Mouse (Mus musculus) T-cell, adult 2 months (primary cell): ENCODE results near the gene Fbxw10.

Source experiments
- DNase-seq: peaks from one replicate; pipeline ENCODE4 v3.0.0; 2022; ENCODE audit warnings: low spot score

Gene Fbxw10

GRCm38 (mm10) chr11:62844562-62844961 is 2.3 kb upstream of the Fbxw10 start:
- no peak for DNase-seq

DNA sequence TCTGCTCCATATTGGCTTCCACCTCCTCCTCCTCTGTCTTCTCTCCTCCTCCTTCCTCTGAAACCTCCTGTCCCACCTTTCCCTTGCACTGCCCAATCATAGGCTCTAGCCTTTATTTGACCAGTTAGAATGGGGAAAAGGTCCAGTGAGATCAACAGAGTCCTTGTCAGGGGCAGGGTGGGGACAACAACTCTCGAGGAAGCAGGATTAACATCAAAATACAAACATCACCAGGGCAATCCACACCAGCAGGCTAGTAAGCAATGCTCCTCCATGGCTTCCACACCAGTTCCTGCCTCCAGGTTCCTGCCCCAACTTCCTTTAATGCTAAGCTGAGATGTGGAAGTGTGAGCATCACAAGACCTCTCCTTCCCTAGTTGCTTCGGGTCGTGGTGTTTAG is 1.1 kb upstream of the Fbxw10 start:
- no peak for DNase-seq

DNA sequence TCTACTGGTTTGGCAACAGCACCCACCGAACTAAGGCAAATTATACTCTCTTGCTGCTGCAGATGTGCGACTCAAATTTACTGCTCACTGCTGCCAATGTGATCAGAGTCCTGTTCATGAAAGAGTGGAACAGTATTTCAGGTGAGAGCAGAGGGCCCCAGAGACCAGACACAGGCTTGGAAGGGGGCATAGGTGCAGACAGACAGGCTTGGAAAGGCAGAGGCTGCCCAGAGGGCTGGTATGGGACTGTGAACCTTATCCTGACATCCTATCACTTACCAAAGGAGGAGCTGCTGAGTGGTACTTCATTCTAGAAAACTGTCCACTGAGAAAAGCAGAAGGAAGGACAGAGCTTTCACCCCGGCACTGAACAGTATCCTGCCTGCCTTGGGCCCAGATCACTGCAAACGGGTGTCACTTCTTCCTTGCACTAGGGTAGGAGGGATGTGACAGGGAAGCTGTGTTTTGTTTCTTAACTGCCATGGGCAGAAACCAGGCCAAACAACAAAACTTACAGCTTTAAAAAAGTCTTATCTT is 854 bp downstream of the Fbxw10 start:
- DNase-seq, result no peak

DNA sequence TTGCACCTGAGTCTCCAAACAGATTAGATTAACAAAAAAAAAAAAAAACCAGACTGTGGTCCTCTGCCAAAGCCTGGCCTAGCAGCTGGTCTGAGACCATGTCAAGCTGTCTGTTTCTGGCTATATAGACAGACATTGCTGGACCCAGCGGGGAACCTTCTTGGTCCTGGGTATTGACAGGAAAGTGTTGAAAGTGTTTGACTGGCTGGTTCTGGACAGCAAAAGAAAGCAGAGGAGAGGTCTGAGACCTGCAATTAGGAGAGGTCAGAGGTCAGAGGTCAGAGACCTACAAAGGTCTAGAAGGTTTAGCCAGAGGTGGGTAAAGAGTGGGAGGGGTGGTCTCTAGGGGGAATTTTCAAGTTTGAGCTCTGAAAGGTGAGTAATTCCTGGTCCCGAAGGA is 1.4 kb downstream of the Fbxw10 start:
- DNase-seq, result no peak

GRCm38 (mm10) chr11:62851199-62851598 is 4.3 kb downstream of the Fbxw10 start:
- DNase-seq, result no peak

DNA sequence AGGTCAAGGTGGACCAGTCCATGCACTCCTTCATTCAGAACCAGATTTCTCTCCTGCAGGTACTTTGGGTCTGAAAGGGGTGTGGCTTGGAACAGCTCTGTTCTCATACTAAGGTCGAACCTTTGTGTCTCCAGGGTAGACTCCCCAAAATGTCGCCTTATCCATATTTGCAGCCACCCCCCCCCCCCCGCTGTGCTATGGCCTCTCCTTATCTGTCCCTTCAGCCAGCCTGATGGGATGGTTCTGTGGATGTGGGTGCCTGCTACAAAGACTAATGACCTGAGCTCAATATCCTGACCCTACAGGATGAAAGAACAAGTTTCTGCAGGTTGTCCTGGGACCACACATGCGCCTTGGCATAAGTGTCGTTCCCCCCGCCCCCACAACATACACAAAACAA is 6.5 kb downstream of the Fbxw10 start:
- no peak for DNase-seq

DNA sequence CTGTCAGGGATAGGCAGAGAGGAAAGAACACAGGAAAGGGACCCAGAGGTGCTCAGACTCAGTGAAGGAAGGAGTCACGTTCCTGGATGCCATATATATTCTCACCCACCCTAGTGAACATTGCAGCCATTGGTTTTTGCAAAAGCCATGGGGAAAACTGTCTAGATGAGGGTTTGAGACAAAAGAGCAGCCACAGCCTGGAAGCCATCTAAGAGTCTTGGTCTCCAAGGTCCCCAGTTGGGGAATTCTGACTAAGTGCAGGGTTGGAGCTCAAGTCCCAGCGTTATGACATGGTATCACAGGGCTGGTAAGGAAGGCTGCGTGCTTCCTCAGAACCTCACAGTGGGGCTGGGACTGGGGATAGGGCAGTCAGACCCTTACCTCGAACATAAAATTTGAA is 18.7 kb downstream of the Fbxw10 start:
- DNase-seq, result no peak

- no peak for DNase-seq
Observed at GRCm38 (mm10) chr11:62866685-62867084, 19.8 kb downstream of the Fbxw10 start.

DNA sequence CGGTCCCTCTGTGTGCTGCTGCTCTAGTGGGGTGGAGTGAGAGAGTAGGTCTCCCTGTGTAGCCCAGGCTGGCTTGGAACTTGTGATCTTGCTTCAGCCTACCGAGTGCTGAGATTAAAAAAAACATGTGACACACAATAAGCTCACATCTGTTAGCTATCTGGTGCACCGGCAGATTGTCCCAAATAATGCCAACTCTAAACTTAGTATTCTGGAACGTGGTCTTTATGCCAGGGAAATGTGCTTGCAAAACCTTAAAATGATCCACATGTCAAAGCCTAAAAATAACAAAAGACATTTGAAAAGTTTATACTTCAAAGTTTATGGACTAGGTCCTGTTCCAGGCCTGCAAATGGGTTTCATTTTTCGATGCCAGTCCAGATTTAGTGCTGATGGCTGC is 22.3 kb downstream of the Fbxw10 start:
- DNase-seq, result no peak

DNA sequence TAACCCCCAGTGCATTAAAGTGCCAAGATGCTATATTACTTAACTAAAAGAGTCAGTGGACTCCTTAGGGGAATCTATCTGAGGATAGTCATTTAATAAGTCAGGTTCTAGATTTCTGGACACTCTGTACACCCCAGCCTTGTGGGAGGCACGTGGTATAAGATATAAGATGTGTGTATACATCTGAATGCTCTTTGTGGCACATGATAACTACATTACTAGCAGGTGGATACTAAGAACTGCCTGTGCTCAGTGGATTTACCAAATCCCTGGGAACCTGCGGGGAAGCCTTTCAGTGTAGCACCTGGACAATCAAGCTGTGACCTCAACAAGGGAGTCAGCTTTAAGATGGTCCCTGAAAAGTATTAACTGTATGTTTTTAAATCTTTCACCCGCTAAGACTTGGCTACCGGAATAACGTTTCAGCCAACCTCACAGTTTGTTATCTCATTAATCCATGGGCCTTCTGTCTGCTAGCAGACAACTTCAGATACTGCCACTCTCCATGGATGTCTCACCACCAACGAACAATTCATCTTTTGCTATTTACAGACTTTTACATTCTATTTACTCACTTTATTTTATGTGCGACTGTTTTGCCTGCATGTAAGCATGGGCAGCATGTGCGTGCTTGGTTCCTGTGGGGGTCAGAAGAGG is 23.0 kb downstream of the Fbxw10 start:
- DNase-seq, result no peak

DNA sequence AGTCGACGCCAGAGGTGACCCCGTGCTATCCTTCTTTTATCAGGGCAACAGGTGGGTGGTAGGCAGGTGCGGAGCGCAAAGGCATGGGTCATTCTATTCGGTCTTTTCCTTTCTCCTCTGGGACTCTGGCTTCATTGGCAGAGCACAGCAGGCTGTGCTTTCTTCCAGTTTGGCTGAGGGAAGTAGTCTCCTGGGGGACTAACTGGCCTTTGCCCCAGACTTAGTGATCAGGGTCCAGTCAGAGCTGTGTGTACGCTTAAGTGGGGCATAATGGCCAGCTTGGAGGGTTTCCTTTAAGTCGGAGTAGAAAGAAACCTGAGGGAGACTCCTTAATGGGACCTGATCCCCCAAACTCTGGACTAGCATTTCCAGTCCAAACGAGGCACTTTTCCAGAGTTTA is 26.6 kb downstream of the Fbxw10 start:
- no peak for DNase-seq

DNA sequence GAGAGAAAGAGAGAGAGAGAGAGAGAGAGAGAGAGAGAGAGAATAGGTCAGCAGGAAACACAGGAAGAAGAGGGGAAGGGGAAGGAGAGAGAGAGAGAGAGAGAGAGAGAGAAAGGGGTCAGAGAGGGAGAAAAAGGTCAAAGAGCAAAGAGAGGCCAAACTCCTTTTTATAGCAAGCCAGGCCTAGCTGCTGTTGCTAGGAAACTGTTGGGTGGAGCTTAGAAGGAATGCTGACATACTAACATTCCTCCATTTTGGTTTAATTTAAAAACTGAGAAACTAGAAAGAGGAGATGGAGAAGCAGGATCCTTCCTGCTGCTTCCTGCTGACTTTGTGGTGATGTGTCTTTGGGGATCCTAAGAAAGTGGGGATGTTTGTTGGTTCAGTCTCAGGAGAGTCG is 28.8 kb downstream of the Fbxw10 start:
- no peak for DNase-seq

DNA sequence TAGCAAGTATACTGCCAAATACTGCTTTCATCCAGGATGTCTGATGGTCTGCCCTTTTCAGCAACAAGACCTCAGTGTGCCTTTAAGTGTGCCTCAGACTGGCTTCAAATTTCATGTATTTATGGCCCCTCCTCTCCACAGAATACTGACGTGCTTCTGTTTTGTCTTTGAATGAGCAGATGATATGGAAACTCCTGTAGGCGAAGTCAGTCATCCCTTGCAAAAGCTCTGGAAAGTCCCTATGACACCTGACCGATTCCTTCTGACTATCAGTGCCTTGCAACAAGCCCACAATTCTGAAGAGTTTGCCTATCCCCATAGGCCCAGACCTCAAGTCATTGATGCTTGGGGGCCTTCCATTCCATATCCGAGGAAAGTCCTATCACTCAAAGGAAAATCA is 29.6 kb downstream of the Fbxw10 start:
- DNase-seq, result no peak

DNA sequence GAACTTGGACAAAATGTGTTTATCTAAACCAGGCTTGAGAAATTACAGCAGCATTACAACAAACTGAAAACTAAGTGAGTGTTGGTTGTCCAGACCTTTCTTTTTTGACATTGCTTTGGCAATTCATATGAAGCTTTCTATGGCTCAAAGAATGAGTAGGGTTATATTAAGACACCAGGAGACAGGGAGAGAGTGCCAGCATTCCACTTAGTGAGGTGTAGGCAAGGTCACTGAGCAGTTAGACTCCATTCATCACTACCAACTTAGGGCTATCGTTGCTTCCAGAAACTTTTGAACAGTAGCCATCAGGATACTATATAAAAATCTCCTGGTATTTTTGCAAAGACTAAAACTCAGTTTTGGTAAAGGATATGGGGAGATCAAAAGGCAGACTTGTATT is 30.5 kb downstream of the Fbxw10 start:
- no peak for DNase-seq

DNA sequence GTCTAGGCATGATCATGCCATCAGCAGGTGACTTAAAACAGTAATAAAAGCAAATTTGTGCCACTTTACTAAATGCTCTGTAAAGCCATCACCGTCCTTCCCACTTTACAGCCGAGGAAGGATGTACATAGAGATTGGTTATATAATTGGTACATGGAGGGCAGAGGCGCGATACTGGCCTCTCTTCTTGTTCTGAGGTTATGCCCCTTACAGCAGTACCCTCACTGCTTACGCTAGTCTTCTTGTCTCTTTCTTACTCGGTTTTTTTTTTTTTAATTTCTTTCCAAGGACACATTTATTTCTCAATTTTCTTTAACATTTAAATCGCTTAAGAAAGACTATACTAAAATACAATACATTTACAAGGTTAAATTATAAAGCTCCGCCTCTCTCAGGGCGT is 31.9 kb downstream of the Fbxw10 start:
- no peak for DNase-seq

GRCm38 (mm10) chr11:62879220-62880048 is 32.6 kb downstream of the Fbxw10 start, which contains the start of gene Tvp23b:
Tvp23b (plus strand) TSS chr11:62879455.
- peak; percentile 98 for DNase-seq

DNA sequence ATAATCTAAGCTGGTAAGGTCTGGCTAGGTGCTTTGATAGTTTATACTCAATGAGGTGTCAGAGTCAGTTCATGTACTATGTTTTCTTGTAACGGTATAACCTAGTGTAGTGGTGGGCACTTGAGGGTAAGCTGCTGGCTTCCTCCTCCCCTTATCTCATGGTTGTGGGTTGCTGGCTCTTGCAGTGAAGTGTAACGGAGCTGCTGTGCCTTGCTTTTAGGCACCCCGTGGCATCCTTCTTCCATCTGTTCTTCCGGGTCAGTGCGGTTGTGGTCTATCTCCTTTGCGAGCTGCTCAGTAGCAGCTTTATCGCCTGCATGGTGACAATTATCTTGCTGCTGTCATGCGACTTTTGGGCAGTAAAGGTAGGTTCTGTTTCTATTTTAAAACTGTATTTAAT is 36.5 kb downstream of the Fbxw10 start:
- no peak for DNase-seq

DNA sequence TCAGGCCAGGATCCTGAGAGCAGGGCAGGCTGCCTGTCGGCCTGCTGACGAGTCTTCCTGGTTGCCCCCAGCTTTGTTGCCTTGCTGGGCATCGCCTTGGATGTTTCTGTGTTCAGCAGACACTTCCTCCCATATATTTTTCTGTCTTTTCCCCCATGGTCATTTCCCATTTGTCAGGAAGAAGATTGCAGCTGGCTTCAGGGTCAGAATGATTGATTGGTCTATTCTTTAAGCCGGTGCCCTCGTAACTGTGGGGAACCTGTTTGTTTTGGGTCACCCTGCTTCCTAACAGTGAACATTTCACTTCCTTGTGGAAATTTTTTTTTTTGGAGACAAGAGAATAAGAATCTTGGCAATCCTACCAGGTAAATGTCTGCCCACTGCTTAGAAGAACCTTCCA is 38.5 kb downstream of the Fbxw10 start:
- no peak for DNase-seq

- DNase-seq, result no peak
Observed at GRCm38 (mm10) chr11:62890796-62891195, 43.9 kb downstream of the Fbxw10 start.

GRCm38 (mm10) chr11:62891763-62892162 is 44.9 kb downstream of the Fbxw10 start:
- no peak for DNase-seq

DNA sequence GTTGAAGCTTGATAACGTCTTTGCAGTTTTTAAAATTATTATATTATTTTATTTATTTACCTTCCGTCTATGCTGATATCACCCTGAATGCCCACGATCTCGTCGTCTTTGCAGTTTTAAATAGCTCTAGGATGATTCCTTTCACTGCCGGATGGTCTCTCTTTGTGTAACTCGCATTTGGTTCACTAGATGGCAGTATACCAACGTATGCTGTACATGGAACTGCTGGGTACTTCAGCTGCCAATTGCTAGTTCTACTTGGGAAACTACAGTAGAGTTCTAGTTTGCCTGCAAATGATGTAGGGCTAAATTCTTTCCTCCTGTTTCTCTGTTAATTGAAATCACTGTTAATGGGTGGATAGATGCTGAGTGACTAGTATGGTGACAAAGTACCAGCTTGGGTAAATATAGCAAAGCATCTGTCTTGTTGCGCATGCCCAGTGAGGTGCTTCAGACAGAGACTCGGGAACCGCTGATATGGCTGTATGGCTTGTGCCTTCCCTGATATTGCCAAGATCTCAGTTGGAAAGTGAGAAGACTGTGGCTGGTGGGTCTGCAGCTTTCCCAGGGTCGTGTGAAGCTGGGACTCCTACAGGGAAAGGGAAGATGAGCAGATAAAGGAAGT is 54.9 kb downstream of the Fbxw10 start:
- DNase-seq, result peak; percentile 48

GRCm38 (mm10) chr11:62903871-62904495 is 57.1 kb downstream of the Fbxw10 start:
- no peak for DNase-seq
